Mouse (Mus musculus) bone marrow macrophage, adult 2 months (primary cell): ENCODE results near the gene Adra2c.

Source experiments
- CTCF ChIP-seq: IDR thresholded peaks from 2 replicates; pipeline ENCODE4 v1.5.1; 2012; ENCODE audit warnings: low read depth, mild to moderate bottlenecking, low read length, moderate library complexity
- POLR2A ChIP-seq: IDR thresholded peaks from 2 replicates; pipeline ENCODE4 v1.6.1; 2012; ENCODE audit warnings: mild to moderate bottlenecking, low read depth, low read length, borderline replicate concordance

GRCm38 (mm10) chr5:35238627-35239026, 39.5 kb upstream of the Adra2c start:
- no peak for TF ChIP-seq POLR2A
- no peak for TF ChIP-seq CTCF
